Mouse (Mus musculus) 3134 (cell line): ENCODE measurements at regions not wholly inside any gene's neighbourhood (a gene's known extent, or its start where the extent isn't known, plus 50 kb on each side); places are given as distances from the start of the nearest gene placed in this dataset.

ENCODE experiments used
- DNase-seq: peaks from one replicate; pipeline ENCODE4 v3.0.0-alpha.2; 2011; ENCODE audit warnings: low spot score; ENCODE audit not compliant: insufficient read length; ENCODE audit errors: extremely low read depth

GRCm38 (mm10) chr10:60938749-60939148, 107.4 kb upstream of the Unc5b start:
- DNase-seq, result no peak

DNA sequence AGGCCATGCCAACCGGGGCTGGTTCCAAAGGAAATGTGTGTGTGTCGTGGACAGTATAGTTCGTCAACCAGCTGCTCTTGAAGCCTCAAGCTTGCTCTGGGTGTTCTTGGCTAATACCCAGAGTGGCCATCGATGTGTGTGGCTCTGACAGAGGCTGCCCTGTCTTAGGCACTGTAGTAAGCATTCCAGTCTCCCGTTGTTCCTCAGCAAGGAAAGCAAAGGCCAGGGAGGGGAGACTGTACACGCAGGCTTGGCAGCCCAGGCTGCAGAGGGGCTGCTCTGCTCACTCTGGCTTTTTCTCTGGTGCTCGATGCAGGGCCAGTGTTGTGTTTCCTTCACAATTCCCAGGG, 106.1 kb upstream of the Unc5b start:
- no peak for DNase-seq

DNA sequence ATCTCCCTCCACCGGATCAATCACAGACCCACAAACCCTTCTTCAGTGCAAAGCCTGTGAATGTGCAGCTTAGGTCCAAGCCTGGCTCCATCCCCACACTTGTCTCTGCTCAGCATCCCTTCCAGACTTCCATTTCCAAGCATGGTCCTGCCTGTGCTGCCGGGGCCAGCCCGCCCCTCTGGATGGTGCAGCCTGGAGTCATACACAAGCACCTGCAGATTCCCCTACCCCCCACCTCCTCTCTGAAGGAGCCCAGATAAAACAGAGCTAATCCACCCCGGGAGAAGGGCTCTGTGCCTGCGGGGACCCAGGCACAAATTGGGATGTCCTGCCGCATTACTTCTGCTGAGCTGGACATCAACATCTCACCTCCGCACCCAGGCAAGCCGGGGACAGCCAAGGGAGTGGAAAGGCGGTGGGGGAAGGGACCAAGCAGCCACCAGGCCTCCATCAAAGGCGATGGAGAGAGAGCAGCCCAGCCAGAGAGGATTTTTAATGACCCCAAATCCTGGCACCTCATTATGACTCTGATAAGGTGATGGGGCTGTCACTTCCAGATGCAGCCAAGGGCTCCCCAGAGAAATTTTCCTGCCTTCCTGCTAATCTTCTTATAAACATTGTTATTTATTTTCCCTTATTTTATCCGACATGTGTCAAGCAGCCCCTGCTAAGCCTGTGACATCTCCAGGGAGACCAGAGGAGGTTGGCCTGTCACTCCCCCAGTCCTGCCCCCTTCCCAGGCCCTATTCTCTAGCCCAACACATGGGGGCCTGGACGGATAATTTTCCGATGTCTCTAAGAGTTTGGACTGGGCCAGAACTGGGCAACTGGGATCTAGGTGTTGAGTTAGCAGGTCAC, 105.5 kb upstream of the Unc5b start:
- DNase-seq, result no peak

GRCm38 (mm10) chr10:60934297-60935286, 103.2 kb upstream of the Unc5b start:
- DNase-seq, result peak; percentile 85

GRCm38 (mm10) chr10:60933891-60934290, 102.5 kb upstream of the Unc5b start:
- peak; percentile 44 for DNase-seq

DNA sequence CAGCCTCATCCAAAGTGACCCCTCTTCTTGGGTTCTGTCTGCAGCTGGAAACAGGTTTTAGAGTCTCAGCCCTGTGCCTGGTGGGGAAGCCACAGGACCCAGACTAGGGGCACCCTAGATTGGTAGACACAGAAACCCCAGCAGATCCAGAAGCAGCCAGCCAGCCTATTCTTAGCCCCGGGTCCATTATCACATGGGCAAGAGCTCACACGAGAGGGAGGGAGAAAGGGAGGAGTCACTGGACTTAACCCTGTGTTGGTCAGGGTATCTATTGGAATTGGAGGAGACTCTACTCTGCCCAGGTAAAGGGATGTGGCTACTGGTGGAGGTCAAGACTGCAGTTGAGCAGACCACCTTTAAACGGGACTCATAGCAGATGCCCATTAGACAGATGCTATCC, 101.5 kb upstream of the Unc5b start:
- DNase-seq, result no peak

DNA sequence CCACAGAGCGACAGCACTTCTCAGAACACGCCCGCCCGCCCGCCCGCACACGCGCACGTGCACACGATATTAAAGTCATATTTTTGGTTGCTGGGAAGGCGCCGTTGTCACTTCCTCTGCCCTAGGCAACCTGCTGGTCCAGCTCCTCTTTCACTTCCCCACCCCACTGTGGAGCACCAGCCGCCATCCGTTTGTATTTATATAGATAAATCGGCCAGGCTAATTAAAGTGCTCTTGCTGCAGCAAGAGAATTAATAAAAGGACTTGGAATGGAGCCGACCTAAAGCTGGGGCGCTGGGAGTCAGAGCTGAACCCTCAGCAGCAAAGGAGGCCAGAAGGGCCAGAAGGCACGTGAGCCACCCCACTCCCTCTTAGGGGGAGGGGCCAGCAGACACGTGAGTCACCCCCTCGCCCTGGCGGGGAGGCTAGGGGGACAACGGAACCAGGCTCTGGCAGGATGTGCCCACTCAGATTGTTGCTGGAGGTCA, 100.6 kb upstream of the Unc5b start:
- no peak for DNase-seq

- DNase-seq, result no peak
These were observed 97.3 kb upstream of the Unc5b start for GRCm38 (mm10) chr10:60928646-60929045.

DNA sequence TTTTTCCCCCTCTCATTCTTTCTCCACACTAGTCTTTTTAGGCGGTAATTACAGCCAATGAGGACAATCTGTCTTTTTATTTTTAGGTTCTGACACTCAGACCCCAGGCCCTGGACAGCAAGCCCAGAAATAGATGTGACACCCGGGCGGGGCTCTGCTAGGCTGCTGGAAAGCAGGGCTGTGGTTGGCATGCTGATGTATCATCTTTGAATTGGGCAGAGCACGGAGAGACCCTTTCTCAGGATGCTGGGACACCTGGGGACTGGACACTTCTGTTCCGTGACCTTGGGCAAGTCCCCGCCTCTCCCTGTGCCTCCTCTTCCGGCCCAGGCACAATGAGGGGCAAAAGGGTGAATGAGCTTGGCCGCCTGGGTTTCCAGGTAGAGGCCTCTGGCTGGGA, 96.8 kb upstream of the Unc5b start:
- no peak for DNase-seq

- no peak for DNase-seq
These were observed 95.3 kb upstream of the Unc5b start for GRCm38 (mm10) chr10:60926632-60927031.

DNA sequence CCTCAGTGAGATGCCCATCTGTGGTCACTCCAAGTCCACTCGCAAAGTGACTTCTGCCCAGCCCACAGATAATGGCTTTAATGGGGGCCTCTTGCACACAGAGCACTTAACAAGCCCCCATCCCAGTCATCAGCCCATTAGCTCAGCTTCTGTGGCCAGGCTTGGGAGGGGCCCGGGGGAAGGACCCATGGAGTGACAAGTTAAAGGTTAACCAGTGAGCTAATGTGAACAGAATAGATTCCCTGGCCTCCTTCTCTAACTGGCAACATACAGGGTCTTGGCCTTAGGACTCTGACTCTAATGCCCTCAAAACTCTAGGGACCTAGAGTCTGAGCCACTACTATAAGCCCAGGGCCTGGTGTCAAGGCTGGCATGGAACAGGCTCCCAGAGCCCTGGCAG, 94.3 kb upstream of the Unc5b start:
- no peak for DNase-seq

DNA sequence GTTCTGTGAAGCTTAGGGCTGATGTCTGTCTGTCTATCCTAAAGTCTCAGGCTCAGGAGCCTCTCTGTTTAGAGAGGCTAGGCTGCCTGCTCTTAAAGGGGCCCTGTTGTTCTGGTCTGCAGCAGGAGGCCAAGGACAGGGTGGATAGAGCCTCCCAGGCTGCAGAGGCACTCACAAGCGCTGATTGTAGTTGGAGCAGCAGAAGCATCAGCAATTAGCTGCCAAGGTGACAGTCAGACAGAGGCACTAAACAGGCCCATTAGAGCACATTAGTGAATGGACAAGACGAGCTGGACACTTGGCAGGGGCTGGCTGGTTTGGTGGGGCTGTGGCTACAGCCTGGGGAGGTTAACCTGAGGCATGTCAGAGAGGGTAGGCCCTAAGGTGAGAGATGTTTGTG, 93.8 kb upstream of the Unc5b start:
- no peak for DNase-seq

DNA sequence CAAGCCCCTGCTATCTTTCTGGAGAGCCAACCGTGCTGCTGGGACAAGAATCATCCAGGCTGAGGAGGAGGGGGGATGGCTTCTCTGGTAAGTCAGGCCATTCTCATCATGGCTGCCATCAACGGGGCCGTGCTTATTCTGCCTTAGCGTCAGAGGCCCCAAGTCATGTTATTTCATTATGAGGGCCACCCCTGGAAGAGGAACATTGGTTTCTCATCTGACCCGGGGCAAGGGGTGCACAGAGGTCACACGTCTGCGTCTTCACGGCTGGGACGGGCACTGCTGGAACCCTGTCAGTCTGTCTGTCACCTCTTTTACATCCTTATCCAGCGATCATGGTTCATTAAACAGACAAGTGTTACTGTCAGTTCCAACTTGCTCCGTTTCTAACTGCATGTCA, 92.4 kb upstream of the Unc5b start:
- DNase-seq, result no peak

DNA sequence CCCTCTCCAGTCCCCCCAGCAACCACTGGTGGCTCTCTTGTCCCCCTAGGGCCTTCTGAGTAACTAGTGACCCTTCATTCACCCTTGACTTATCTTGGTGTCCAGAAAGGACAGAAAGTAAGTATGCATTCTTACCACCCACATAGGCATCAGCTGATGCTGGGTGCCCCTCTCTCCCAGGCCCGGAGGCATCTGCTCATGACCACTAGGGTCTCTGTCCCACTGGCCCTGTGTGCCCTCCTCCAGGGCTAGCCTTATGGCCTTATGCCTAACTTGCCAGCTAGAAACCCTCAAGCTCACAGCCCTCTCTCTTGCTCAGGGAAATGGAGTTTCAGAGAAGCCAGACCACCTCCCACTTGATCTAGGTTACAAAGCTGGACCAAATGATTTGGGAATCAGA, 89.2 kb upstream of the Unc5b start:
- DNase-seq, result no peak

DNA sequence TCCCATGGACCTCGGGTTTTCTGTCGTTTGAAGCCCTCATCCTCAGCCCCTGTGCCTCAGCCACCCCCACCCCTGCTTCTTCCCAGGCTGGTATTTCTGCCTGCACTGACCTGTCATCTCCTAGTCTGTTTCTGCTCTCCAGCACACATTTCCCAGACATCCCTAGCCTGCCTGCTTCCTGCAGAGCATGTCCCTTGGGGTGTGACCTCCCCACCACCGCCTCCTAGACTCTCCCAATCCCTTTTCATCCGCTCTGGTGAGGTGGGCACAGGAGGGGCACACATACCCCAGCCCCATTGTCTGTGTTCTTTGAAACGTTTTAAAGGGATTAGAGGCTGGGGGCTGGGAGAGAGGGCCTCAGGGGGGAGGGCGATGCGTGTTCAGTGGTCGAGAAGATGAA, 86.6 kb upstream of the Unc5b start:
- no peak for DNase-seq

DNA sequence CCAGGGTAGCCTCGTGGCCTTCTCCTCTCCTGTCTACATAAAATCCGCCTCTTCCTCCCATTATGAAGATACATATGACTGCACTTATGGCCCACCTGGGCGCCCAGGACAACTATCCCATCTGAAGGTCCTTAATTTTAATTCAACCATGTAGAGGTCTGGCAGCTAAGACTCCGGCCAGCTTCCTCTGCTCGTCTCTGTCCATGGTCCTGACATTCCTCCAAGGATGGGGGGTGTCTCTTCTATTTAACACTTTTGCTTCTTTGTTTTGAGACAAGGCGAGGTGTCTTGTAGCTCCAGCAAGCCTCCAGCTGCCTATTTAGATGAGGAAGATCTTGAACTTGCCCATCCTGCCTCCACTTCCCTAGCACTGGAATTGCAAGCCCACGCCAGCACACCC, 83.0 kb upstream of the Unc5b start:
- no peak for DNase-seq

DNA sequence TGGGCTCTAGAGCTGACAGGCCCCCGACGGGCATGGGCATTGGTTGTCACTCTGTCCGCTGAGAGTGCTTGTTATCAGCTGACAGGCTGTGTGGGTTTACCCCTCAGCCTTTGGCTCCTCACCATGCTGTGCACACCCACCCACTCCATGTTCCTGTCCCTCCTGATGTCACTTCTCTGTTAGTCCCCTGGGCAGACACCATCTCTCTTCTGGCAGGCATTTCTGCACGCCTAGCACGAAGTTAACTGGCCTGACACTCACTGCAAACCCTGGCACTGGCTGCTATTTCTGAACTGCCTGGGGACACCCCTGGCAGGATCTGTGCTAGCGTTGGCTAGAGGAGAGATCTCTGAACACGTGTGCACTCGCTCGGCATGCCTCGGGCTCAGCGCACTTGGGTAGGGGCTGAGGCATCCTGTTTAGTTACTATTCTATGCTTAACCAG, 82.1 kb upstream of the Unc5b start:
- no peak for DNase-seq

DNA sequence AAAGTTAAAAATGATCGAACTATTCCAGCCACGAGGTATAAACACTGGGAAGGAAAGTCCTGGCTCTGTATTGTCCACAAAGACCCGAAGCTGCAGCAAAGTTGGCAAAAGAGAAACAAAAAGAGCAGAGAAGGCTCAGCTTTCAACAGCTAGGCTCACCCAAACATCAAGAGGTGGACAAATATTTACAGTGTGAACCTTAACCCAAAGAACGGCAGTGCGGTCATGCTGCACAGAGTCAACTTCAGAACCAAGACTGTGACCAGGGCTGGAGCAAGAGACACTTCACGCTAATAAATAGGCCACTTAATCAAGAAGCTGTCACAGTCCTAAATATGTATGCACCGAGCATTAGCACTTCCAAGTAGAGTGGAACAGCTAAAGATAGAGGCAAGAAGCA, 73.0 kb upstream of the Unc5b start:
- DNase-seq, result no peak

GRCm38 (mm10) chr10:60900992-60901391, 69.6 kb upstream of the Unc5b start:
- peak; percentile 74 for DNase-seq

GRCm38 (mm10) chr10:60893810-60894147, 62.4 kb upstream of the Unc5b start:
- no peak for DNase-seq

GRCm38 (mm10) chr10:60893130-60893809, 61.9 kb upstream of the Unc5b start:
- no peak for DNase-seq
